ENCODE assay signal across 13 mouse cellular contexts in genomic region chr6:37763036-37763435, GRCm38 (mm10).
"Had no signal": no experiment of that assay in that cellular context is flagged by ENCODE, and none has a peak within 500 bp of the region (broad histone marks: within the 10 kb centered on the region; RNA-seq: fewer than 3 reads in every experiment).

No protein-coding gene starts in this region.

- H3K36me3 ChIP-seq: limb, embryonic 10.5 days; limb, embryonic 13.5 days; lung, embryonic 15.5 days had no signal

- H3K27ac ChIP-seq: limb, embryonic 10.5 days; limb, embryonic 13.5 days; liver, embryonic 14.5 days; lung, embryonic 15.5 days had no signal

- H3K4me1 ChIP-seq: limb, embryonic 13.5 days; lung, embryonic 15.5 days had no signal

- ATAC-seq: liver, postnatal 0 days had no signal

- H3K9me3 ChIP-seq: limb, embryonic 10.5 days; limb, embryonic 13.5 days; lung, embryonic 15.5 days had no signal

- DNase-seq: kidney, adult 8-10 months; liver, postnatal 0 days; lung, postnatal 14 days; lung, postnatal 4 days; midbrain, embryonic 14.5 days; thymus, adult 18-20 months; thymus, postnatal 36 days had no signal

- H3K27me3 ChIP-seq: limb, embryonic 13.5 days; lung, embryonic 15.5 days had no signal

- H3K4me2 ChIP-seq: limb, embryonic 13.5 days; liver, embryonic 11.5 days; lung, embryonic 15.5 days; midbrain, embryonic 11.5 days had no signal

- H3K4me3 ChIP-seq: limb, embryonic 10.5 days; limb, embryonic 13.5 days; lung, embryonic 15.5 days had no signal

- H3K9ac ChIP-seq: limb, embryonic 13.5 days; liver, embryonic 14.5 days; liver, postnatal 0 days; lung, embryonic 15.5 days had no signal
